Mouse (Mus musculus): Measurements from ENCODE around the gene Dnajb1. TPM values are rescaled to one million over a fixed set of nuclear protein-coding genes. Genes with fewer than 3 reads are reported as not detected.

The Dnajb1 gene
- polyA plus RNA-seq, 1 experiment, result 33.0 TPM

DNA sequence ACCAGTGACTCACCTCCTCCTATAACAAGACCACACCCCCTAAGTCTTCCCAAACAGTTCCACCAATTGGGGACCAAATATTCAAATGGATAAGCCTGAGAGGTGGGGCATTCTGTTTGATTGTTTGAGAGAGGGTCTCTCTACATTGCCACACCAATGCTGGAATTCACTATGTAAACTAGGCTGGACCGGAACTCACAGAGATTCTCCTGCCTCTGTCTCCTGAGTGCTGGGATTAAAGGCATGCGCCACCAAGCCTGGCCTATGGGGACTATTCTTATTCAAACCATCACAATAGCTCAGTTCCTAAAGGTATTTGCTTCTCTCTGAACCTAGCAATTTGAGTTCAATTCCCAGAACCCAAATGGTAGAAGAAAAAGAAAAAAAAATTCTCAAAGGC lies 10.6 kb downstream of the Dnajb1 start:
- DNase-seq, result no peak
- 96% methylated on average over 2 of the region's 2 CpGs for WGBS
- Histone ChIP-seq H3K4me3 (replicated peaks; ENCODE audit: insufficient read depth, low read depth, low read length) (no peak overlapping the region), H3K4me1 (ENCODE audit: control insufficient read depth, insufficient read depth, low read length) (no peaks in the 10 kb centered on the region; the same call in 1 of the 2 replicates), H3K27me3 (ENCODE audit: control insufficient read depth, insufficient read depth, low read length) (no peaks in the 10 kb centered on the region), H3K27ac (ENCODE audit: insufficient read depth, low read length) (no peak overlapping the region)
- TF ChIP-seq CTCF (IDR thresholded peaks at IDR 0.05; ENCODE audit: borderline replicate concordance, insufficient read depth, low read depth, low read length), result no peak
- no peak for TF ChIP-seq POLR2A (IDR thresholded peaks at IDR 0.05; ENCODE audit: borderline replicate concordance, insufficient read depth, low read length)

DNA sequence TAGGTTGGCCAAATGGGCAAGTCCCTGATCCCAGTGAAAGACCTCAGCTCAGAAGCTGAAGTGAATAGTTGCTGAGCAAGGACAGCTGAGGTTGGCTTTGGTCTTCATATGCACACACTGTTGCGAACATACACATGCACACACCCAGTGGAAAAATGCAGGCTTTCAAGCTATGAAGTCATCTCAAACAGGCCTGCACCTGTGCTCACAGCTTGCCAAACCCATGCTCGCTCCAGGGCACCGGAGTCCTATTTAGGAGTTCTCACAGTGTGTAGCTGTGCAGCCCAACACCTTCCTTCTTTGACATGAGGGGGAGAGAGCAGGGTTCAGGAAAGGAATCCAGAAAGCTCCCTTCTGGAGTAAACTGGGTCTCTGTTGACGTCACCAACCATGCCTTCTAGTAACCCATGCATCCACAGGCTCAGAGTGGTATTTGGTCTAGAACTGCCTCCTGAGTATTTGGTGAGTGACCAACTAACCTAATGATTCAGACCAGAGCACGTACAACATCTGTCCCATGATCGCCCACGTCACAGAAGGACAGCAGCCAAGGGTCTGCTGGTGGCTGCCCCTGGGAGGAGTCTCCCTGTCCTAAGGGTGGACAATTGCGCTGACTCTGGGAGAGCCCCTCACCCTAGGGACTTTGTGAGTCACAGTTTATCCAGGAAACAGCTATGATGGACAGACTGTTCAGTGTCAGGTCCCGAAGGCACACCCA lies 11.7 kb downstream of the Dnajb1 start:
- Histone ChIP-seq H3K27me3 (ENCODE audit: control insufficient read depth, insufficient read depth, low read length) (no peaks in the 10 kb centered on the region), H3K4me1 (ENCODE audit: control insufficient read depth, insufficient read depth, low read length) (no peaks in the 10 kb centered on the region; the same call in 1 of the 2 replicates)

DNA sequence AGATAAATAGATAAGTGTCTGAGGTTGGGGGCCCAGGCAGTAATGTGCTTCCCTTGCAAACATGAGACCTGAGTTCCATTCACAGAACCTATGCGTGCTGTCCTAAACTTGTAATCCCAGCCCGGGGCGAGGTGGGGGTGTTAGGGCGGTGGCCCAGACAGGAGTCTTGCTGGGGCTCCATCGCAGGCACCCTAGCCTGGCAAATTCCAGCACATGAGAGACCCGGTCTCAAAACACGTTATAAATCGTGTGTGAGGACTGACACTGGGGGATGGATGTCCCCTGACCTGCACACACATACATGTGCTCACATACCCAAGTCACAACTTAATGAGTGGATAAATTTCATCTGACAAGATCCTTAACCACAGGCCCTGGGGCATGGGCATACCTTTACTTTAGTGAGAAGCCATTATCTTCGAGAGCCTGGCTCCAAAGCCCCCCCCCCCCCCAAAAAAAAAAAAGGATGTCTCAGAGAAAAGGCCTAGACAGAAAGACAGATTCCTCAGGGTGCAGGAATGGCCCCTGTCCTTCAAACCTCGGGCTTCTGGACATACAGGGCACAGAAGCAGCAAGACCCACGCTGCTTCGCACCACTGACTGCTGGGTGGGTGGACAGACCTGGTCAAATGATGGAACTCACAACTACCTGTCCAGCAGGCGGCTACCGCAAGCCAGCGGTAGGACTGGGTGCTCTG lies 13.8 kb downstream of the Dnajb1 start:
- no peak for TF ChIP-seq POLR2A (IDR thresholded peaks at IDR 0.05; ENCODE audit: borderline replicate concordance, insufficient read depth, low read length)
- no peak for TF ChIP-seq CTCF (IDR thresholded peaks at IDR 0.05; ENCODE audit: borderline replicate concordance, insufficient read depth, low read depth, low read length)
- Histone ChIP-seq H3K4me1 (ENCODE audit: control insufficient read depth, insufficient read depth, low read length) (no peaks in the 10 kb centered on the region; the same call in 1 of the 2 replicates), H3K27ac (ENCODE audit: insufficient read depth, low read length) (no peak overlapping the region), H3K4me3 (replicated peaks; ENCODE audit: insufficient read depth, low read depth, low read length) (peak overlapping the region; percentile 43), H3K27me3 (ENCODE audit: control insufficient read depth, insufficient read depth, low read length) (no peaks in the 10 kb centered on the region)
- DNase-seq, result no peak
- WGBS, result 53% methylated on average over 15 of the region's 15 CpGs

More for the DNA sequence above, 11.7 kb downstream of the Dnajb1 start:
- no peak for DNase-seq
- Histone ChIP-seq H3K27ac (ENCODE audit: insufficient read depth, low read length) (no peak overlapping the region), H3K4me3 (replicated peaks; ENCODE audit: insufficient read depth, low read depth, low read length) (no peak overlapping the region)
- no peak for TF ChIP-seq CTCF (IDR thresholded peaks at IDR 0.05; ENCODE audit: borderline replicate concordance, insufficient read depth, low read depth, low read length)
- TF ChIP-seq POLR2A (IDR thresholded peaks at IDR 0.05; ENCODE audit: borderline replicate concordance, insufficient read depth, low read length), result no peak
- 75% methylated on average over 9 of the region's 9 CpGs for WGBS

DNA sequence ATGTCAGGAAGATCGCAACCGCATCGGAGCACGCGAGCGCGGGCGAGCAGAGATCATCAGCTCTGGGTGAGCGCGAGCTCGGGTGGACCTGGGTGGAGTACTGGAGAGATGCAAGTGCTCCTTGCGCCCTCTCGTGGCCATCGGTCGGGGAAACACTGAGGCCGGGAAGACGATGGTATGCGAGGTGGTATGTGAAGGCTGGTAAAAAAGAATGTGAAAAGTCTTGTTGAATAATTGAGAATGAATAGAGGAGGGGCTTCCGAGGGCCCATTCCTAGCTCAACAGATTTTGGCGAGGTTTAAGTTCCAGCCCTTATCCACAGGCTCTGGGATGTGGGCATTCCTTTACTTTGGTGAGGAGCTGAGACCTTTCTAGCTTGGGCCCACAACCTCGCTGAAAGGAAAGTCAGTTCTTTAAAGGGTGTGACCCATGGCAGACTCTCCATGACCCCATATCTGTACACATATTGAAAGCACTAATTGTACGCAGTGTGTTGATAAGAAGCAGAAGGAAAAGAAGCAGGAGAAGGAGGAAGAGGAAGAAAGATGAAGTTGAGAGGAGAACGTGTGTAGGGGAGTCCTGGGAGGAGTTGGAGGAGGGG lies 14.5 kb downstream of the Dnajb1 start:
- Histone ChIP-seq H3K4me1 (ENCODE audit: control insufficient read depth, insufficient read depth, low read length) (no peaks in the 10 kb centered on the region; the same call in 1 of the 2 replicates), H3K4me3 (replicated peaks; ENCODE audit: insufficient read depth, low read depth, low read length) (peak overlapping the region; percentile 43), H3K27ac (ENCODE audit: insufficient read depth, low read length) (no peak overlapping the region), H3K27me3 (ENCODE audit: control insufficient read depth, insufficient read depth, low read length) (no peaks in the 10 kb centered on the region)
- peak; percentile 89 to 94 for DNase-seq
- TF ChIP-seq POLR2A (IDR thresholded peaks at IDR 0.05; ENCODE audit: borderline replicate concordance, insufficient read depth, low read length) (0 out of 2 replicates have a peak, but pooled peaks have one; percentile 33), CTCF (IDR thresholded peaks at IDR 0.05; ENCODE audit: borderline replicate concordance, insufficient read depth, low read depth, low read length) (peak; percentile 91)
- WGBS, result 11% methylated on average over 23 of the region's 23 CpGs

DNA sequence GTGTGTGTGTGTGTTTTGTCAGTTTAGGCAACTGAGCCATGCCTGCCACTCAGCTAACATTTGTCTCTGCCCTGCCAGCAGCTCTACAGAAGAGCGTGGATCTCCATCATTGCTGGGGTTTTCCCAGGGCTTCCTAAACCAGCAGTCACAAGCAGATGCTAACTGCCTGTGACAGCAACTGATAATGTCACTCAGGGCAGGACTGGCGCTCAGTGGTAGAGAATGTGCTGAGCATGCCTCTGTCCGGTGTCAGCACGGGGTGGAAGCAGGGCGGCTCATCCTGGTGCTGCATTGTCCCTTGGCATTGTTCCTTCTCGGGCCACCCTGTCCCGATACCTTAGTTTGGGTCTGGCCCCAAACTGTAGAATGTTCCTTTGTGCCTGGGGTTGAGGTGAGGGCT lies 15.6 kb downstream of the Dnajb1 start:
- DNase-seq, result no peak
- H3K4me1 ChIP-seq (ENCODE audit: control insufficient read depth, insufficient read depth, low read length), result no peaks in the 10 kb centered on the region; the same call in 1 of the 2 replicates
- H3K4me3 ChIP-seq (replicated peaks; ENCODE audit: insufficient read depth, low read depth, low read length), result no peak overlapping the region
- WGBS, result 88% methylated on average over 7 of the region's 7 CpGs
- no peak overlapping the region for H3K27ac ChIP-seq (ENCODE audit: insufficient read depth, low read length)
- no peaks in the 10 kb centered on the region for H3K27me3 ChIP-seq (ENCODE audit: control insufficient read depth, insufficient read depth, low read length)
- TF ChIP-seq POLR2A (IDR thresholded peaks at IDR 0.05; ENCODE audit: borderline replicate concordance, insufficient read depth, low read length) (no peak), CTCF (IDR thresholded peaks at IDR 0.05; ENCODE audit: borderline replicate concordance, insufficient read depth, low read depth, low read length) (no peak)

DNA sequence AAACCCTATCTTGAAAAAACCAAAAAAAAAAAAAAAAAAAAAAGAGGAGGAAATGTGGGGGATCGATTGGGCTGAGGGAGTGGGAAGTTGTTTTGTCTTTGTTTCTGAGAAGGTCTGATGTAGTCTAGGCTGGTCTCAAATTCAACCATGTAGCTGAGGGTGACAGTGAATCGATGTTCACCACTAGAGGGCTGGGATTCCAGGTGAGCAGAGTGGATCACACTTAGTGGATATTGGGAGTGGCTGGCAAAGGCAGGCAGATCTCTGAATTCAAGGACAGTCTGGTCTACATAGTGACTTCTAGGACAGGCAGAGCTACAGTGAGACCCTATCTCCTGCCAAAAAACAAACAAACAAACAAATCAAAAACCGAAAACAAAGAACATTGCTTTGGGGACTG lies 16.7 kb downstream of the Dnajb1 start:
- WGBS, result 46% methylated on average over 3 of the region's 3 CpGs

DNA sequence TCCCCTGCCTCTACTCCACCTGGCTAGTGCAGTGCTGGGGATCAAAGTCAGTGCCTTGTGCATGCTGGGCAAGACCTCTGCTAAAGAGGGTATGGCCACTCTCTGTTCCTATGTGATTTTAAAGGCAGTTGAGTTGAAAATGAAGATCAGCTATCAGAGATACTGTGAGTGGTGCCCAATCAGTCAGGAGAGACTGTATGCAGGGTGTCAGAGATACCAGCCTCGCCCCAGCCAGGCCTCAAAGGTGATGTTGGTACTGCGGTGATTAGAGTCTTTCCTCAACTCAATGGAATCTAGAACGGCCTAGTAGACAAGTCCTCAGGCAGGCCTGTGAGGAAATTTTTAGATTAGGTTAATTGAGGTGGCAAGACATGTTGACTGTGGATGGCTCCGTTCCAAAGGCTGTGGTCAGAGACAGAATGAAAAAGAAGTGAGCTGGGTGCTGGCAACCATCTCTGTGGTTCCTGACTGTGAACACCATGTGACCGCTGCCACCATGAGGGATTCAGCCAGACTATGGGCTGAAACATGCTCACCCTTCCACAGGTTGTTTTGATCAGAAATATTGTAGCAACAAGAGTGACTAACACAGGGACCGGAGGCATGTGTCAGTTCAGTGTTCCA lies 17.8 kb downstream of the Dnajb1 start:
- H3K4me1 ChIP-seq (ENCODE audit: control insufficient read depth, insufficient read depth, low read length), result no peaks in the 10 kb centered on the region; the same call in 1 of the 2 replicates
- no peak for DNase-seq
- WGBS, result 87% methylated on average over 6 of the region's 6 CpGs
- no peak overlapping the region for H3K4me3 ChIP-seq (replicated peaks; ENCODE audit: insufficient read depth, low read depth, low read length)
- H3K27me3 ChIP-seq (ENCODE audit: control insufficient read depth, insufficient read depth, low read length), result no peaks in the 10 kb centered on the region
- TF ChIP-seq CTCF (IDR thresholded peaks at IDR 0.05; ENCODE audit: borderline replicate concordance, insufficient read depth, low read depth, low read length), result no peak
- TF ChIP-seq POLR2A (IDR thresholded peaks at IDR 0.05; ENCODE audit: borderline replicate concordance, insufficient read depth, low read length), result no peak
- H3K27ac ChIP-seq (ENCODE audit: insufficient read depth, low read length), result no peak overlapping the region

More for the DNA sequence above, 16.7 kb downstream of the Dnajb1 start:
- Histone ChIP-seq H3K27me3 (ENCODE audit: control insufficient read depth, insufficient read depth, low read length) (no peaks in the 10 kb centered on the region), H3K27ac (ENCODE audit: insufficient read depth, low read length) (no peak overlapping the region), H3K4me3 (replicated peaks; ENCODE audit: insufficient read depth, low read depth, low read length) (no peak overlapping the region), H3K4me1 (ENCODE audit: control insufficient read depth, insufficient read depth, low read length) (no peaks in the 10 kb centered on the region; the same call in 1 of the 2 replicates)
- DNase-seq, result peak; percentile 42 to 44
- TF ChIP-seq POLR2A (IDR thresholded peaks at IDR 0.05; ENCODE audit: borderline replicate concordance, insufficient read depth, low read length), result no peak
- peak; percentile 67 for TF ChIP-seq CTCF (IDR thresholded peaks at IDR 0.05; ENCODE audit: borderline replicate concordance, insufficient read depth, low read depth, low read length)
